Mouse (Mus musculus) neural tube, embryonic 11.5 days (tissue): ENCODE data around the gene Pnp. TPM values are rescaled to one million over a fixed set of nuclear protein-coding genes. Genes with fewer than 3 reads are reported as not detected.
"Not testable (repeated sequence)": the region's sequence is repeated elsewhere in the genome, so short reads cannot be mapped to it uniquely, and the experiment has no call there.

Experiments
- ATAC-seq: fragments of 200-750 bp; cut with Nextera tagmentation; 2 replicates; pipeline ENCODE4 v1.8.0; 2017; ENCODE audit warnings: moderate number of reproducible peaks, mild to moderate bottlenecking, moderate TSS enrichment, moderate library complexity; ENCODE audit not compliant: insufficient read depth, low FRiP score, low TSS enrichment
- DNase-seq: peaks from one replicate; pipeline ENCODE4 v3.0.0-alpha.2; 2015; ENCODE audit warnings: low spot score
- H3K27ac ChIP-seq: fragments of 300-500 bp; sonication (generic); 2 replicates; pipeline ENCODE4 v1.5.1; 2014; ENCODE audit warnings: low read depth, mild to moderate bottlenecking, low read length
- H3K27me3 ChIP-seq: fragments of 300-500 bp; sonication (generic); 2 replicates; pipeline ENCODE4 v1.6.1; 2014; ENCODE audit warnings: mild to moderate bottlenecking, low read length, mixed read lengths; ENCODE audit not compliant: control insufficient read depth, insufficient read depth
- H3K36me3 ChIP-seq: fragments of 300-500 bp; sonication (generic); 2 replicates; pipeline ENCODE4 v1.6.1; 2014; ENCODE audit warnings: mild to moderate bottlenecking, low read length, moderate library complexity, mixed read lengths; ENCODE audit not compliant: control insufficient read depth, insufficient read depth
- H3K4me1 ChIP-seq: fragments of 300-500 bp; sonication (generic); 2 replicates; pipeline ENCODE4 v1.6.1; 2014; ENCODE audit warnings: low read length, mixed read lengths; ENCODE audit not compliant: control insufficient read depth, insufficient read depth
- H3K4me2 ChIP-seq: fragments of 300-500 bp; sonication (generic); 2 replicates; pipeline ENCODE4 v1.6.1; 2014; ENCODE audit warnings: low read depth, mild to moderate bottlenecking, moderate library complexity
- H3K4me3 ChIP-seq: fragments of 300-500 bp; sonication (generic); 2 replicates; pipeline ENCODE4 v1.5.1; 2014; ENCODE audit warnings: low read depth, low read length
- H3K9ac ChIP-seq: fragments of 300-500 bp; sonication (generic); 2 replicates; pipeline ENCODE4 v1.6.1; 2014; ENCODE audit warnings: mild to moderate bottlenecking, low read length
- H3K9me3 ChIP-seq: fragments of 300-500 bp; sonication (generic); 2 replicates; pipeline ENCODE4 v1.6.1; 2016; ENCODE audit warnings: low read length; ENCODE audit not compliant: control insufficient read depth
- WGBS: fragments of 180-500 bp; shearing (Covaris S2); extraction: QIAGEN DNeasy Blood & Tissue Kit; methylation state at CpG from one replicate; pipeline ENCODE4 v1.1.7; 2014; 5-methylcytosine and 5-hydroxymethylcytosine counted together
- polyA plus RNA-seq: library from polyadenylated mRNA; unstranded; fragments of >200 nt; fragmentation: Nextera tagmentation; extraction: Ambion mirVana; gene quantifications from 2 replicates; pipeline ENCODE4 v1.2.1, GENCODE M21; 2014

Pnp gene
- polyA plus RNA-seq, 1 experiment from 2014 or later = 56.5 TPM

DNA sequence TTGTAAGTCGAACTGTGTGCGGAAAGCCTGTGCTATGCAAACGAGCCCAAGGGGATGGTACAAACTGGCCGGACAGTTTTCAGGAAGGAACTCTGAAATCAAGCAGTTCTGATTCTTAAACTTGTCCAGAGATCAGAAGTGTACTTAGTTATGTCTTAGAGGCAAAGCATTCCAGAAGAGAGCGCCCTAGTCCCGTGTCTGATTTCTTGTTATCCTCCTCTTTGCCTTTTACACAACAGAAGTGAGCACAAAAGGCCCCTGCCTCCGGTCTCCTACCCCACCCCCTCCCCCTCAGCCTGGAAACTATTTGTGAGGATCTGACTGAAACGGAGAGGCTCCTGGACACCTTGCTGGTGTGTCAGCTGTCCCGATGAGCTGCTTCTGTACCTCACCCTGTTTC, 45.8 kb downstream of the Pnp start:
- no peak overlapping the region for H3K27ac ChIP-seq
- H3K27me3 ChIP-seq = no peaks in the 10 kb centered on the region
- no peaks in the 10 kb centered on the region for H3K36me3 ChIP-seq
- H3K4me3 ChIP-seq = no peak overlapping the region
- ATAC-seq (no peak), DNase-seq (peak; percentile 18)
- 21% methylated on average over 9 of the region's 9 CpGs for WGBS
- peak overlapping the region; percentile 9; the same call in 1 of the 2 replicates for H3K9ac ChIP-seq
- no peaks in the 10 kb centered on the region for H3K9me3 ChIP-seq
- H3K4me2 ChIP-seq = no peak overlapping the region
- no peaks in the 10 kb centered on the region for H3K4me1 ChIP-seq

DNA sequence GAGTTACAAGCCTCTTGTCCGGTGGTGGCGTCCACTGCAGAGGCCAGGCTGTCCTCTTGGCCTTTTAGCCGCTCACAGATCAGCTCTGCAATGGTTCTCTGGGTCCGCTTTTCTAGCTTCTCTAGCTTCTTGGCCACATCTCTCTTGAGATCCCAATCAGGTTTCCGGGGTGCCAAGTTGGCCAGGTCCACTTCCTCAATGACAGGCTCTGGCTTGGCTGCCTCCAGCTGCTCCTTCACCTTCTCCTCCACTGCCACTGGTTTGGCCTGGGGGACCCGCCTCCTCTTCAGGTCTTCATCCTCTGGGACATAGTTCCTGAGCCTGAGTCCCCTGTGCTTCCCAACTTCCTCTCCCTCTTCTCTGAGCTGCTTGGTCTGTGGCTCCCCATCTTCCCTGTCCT, 47.6 kb downstream of the Pnp start:
- ATAC-seq, H3K4me1 ChIP-seq: not testable (repeated sequence)

DNA sequence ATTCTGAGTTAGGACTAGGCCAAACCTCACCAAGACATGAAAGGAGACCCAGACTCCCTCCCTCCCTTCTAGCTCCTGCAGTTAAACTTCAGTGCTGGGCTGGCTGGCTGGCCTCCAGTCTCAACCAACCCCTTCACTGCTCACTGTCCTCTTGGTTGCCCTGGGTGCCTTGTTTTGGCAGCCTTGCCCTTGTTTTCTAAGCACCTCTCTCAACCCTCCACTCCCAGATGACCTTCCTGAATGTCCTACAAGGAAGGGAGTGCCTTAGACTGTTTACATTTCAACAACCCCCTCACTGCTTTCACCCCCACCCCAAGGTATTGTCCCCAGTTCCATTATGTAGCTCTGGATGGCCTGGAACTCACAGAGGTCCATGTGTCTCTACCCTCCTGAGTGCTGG, 48.7 kb downstream of the Pnp start:
- Histone ChIP-seq H3K4me1 (no peaks in the 10 kb centered on the region), H3K4me3 (no peak overlapping the region), H3K27ac (no peak overlapping the region), H3K9ac (no peak overlapping the region), H3K36me3 (no peaks in the 10 kb centered on the region), H3K27me3 (no peaks in the 10 kb centered on the region), H3K9me3 (no peaks in the 10 kb centered on the region), H3K4me2 (no peak overlapping the region)
- no peak for DNase-seq
- ATAC-seq = no peak

More for the DNA sequence above, 47.6 kb downstream of the Pnp start:
- H3K4me3 ChIP-seq, H3K27me3 ChIP-seq, H3K27ac ChIP-seq, H3K36me3 ChIP-seq, H3K9ac ChIP-seq, H3K4me2 ChIP-seq, H3K9me3 ChIP-seq, DNase-seq: not testable (repeated sequence)
- 88% methylated on average over 6 of the region's 6 CpGs for WGBS

DNA sequence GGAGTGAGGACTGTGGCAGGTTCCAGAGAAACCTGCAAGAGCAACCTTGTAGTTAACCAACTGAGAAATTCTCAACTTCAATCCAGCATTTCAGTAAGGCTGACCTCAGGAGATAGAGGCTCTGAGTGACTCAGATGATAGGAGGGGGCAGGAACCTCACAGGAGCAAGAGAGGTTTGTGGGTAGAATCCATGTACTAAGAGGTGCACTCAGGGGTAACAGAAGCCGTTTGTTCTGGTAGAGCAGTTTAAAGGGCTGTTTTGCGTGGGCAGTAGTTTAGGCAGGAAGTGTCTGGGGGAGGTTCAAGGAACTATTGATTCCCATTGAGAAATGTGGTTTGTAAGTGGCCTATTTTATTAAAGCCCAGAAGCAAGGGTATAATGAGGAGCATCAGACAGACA, 50.3 kb downstream of the Pnp start:
- no peak overlapping the region for H3K27ac ChIP-seq
- no peaks in the 10 kb centered on the region for H3K4me1 ChIP-seq
- no peak overlapping the region for H3K4me2 ChIP-seq
- no peaks in the 10 kb centered on the region for H3K36me3 ChIP-seq
- 46% methylated on average over 2 of the region's 2 CpGs for WGBS
- no peaks in the 10 kb centered on the region for H3K9me3 ChIP-seq
- no peak overlapping the region for H3K9ac ChIP-seq
- ATAC-seq = no peak
- no peaks in the 10 kb centered on the region for H3K27me3 ChIP-seq
- DNase-seq = no peak
- no peak overlapping the region for H3K4me3 ChIP-seq

DNA sequence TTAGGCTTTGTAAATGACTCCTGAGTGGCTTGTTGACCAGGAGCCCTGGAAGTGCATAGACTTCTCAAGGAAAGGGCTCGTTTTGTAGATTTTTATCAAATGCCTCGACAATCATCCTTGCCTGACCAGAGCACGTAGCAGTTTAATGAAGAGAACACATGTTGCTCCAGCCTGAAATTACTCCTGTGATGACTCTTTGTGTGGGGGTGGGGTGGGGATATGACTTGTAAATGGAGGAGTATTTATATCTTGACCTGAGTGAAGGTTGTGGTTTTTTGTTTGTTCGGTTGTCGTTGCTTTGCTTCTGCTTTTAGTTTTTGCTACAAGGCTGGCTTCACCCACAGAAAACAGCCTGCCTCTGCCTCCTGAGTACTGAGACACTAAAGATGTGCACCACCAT, 51.0 kb downstream of the Pnp start:
- no peaks in the 10 kb centered on the region for H3K9me3 ChIP-seq
- WGBS = 86% methylated on average over 5 of the region's 5 CpGs
- no peaks in the 10 kb centered on the region for H3K36me3 ChIP-seq
- ATAC-seq (no peak), DNase-seq (no peak)
- H3K4me2 ChIP-seq = no peak overlapping the region
- no peaks in the 10 kb centered on the region for H3K27me3 ChIP-seq
- no peak overlapping the region for H3K27ac ChIP-seq
- H3K4me3 ChIP-seq = no peak overlapping the region
- no peak overlapping the region for H3K9ac ChIP-seq
- no peaks in the 10 kb centered on the region for H3K4me1 ChIP-seq

DNA sequence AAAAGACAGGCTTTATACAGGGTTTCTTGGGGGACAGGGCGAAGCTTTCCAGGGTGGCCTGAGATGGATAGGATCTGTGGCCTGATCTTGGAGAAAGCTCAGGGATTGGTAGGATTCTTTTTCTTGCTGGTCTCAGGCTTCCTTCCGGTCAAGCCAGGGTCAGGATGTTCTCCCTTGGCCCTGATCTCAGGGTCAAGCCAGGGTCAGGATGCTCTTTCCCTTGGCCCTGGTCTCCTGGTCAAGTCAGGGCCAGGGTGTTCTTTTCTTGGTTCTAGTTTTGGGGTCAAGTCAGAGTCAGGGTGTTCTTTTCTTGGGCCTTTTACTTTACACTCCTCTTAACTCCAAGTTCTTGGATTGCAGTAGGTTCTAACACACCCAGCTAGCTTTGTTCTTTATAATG, 56.8 kb downstream of the Pnp start:
- ATAC-seq (no peak), DNase-seq (no peak)
- Histone ChIP-seq H3K4me3 (no peak overlapping the region), H3K27ac (no peak overlapping the region), H3K9ac (no peak overlapping the region), H3K4me1 (no peaks in the 10 kb centered on the region), H3K4me2 (no peak overlapping the region), H3K9me3 (no peaks in the 10 kb centered on the region), H3K36me3 (no peaks in the 10 kb centered on the region), H3K27me3 (no peaks in the 10 kb centered on the region)
- whole genome bisulfite sequencing = 86% methylated on average over 2 of the region's 2 CpGs

DNA sequence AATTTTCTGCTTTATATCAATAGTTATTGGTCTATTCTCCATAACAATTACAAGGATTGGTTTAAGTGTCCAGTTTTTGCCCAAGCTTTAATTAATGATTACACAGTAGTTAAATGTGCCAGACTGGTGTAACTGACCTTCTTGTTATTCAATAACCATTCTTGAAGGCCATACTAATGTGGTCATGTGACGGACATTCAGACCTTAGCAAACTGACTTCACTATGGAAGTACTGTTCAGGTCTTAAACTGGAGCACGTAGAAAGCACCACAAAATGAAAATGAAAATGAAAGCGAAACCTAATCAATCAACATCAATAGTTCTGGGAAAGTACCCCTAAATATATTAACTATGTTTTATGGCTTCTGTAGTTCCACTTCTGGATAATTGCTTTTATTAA, 60.2 kb downstream of the Pnp start:
- ATAC-seq (no peak), DNase-seq (no peak)
- Histone ChIP-seq H3K4me2 (no peak overlapping the region), H3K27ac (no peak overlapping the region), H3K9ac (no peak overlapping the region), H3K9me3 (no peaks in the 10 kb centered on the region), H3K36me3 (no peaks in the 10 kb centered on the region), H3K4me3 (no peak overlapping the region), H3K27me3 (no peaks in the 10 kb centered on the region), H3K4me1 (no peaks in the 10 kb centered on the region)
- WGBS = 87% methylated on average over 3 of the region's 3 CpGs

DNA sequence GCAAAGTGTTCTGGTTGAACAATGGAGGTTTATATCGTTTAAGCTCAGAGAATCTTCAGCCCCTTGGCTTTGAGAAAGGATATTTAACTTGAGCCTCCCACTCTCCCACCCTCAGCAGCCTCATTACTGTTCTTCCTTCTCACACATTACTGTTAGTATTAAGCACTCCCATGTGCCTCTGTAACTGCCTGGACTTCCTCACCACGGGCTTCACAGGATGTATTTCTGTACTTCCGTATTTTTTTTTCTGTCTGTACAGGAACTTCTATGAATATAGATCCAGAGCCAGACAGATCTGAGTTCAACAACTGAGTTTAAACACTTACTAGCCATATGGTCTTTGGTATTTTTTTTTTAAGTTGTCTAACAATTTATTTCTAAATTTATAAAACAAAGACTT, 66.2 kb downstream of the Pnp start:
- WGBS = 77% methylated on average over 3 of the region's 3 CpGs
- no peaks in the 10 kb centered on the region for H3K27me3 ChIP-seq
- ATAC-seq = no peak
- H3K27ac ChIP-seq = no peak overlapping the region
- H3K9ac ChIP-seq = no peak overlapping the region
- no peaks in the 10 kb centered on the region for H3K36me3 ChIP-seq
- H3K4me3 ChIP-seq = no peak overlapping the region
- H3K4me2 ChIP-seq = no peak overlapping the region
- H3K4me1 ChIP-seq = no peaks in the 10 kb centered on the region
- no peaks in the 10 kb centered on the region for H3K9me3 ChIP-seq
- DNase-seq = no peak

DNA sequence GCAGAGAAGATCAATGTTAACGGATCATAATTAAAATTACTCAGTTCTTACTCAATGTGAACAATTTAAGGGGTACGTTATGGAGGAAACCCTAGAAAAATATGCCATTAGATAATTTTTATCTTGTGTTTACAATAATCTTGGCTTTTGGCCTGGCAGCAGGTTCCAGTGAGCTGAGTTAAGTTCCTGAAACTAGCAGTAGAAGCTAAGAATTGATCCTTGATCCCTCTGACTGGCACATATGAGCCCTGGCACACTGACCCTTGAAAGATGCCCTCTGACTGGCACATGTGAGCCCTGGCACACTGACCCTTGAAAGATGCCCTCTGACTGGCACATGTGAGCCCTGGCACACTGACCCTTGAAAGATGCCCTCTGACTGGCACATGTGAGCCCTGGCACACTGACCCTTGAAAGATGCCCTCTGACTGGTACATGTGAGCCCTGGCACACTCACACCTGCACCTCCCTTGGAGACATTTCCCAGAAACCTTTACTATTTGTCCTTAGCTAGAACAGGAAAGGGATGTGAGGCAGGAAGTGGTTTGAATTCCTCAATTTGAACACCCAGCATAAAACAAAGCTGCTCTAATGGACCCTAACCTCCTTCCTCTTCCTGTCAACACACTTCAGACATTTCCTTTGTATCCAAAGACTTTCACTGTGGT, 67.3 kb downstream of the Pnp start:
- Histone ChIP-seq H3K4me3 (no peak overlapping the region), H3K27ac (no peak overlapping the region), H3K9me3 (no peaks in the 10 kb centered on the region), H3K27me3 (no peaks in the 10 kb centered on the region), H3K36me3 (no peaks in the 10 kb centered on the region), H3K9ac (no peak overlapping the region), H3K4me2 (no peak overlapping the region), H3K4me1 (no peaks in the 10 kb centered on the region)
- DNase-seq = no peak
- 92% methylated on average over 2 of the region's 2 CpGs for WGBS
- no peak for ATAC-seq
